Mouse (Mus musculus): ENCODE data around the gene Ndufa6.

- TF ChIP-seq POLR2A (IDR thresholded peaks at IDR 0.05; ENCODE audit: extremely low read depth, insufficient read depth, low read length) = no peak
- no peak for TF ChIP-seq CTCF (IDR thresholded peaks at IDR 0.05; ENCODE audit: extremely low read depth, insufficient read depth, low read length)
Observed at GRCm38 (mm10) chr15:82317839-82318238, 36.3 kb downstream of the Ndufa6 start.

All from cortical plate, adult 2 months (tissue).